Mouse (Mus musculus): ENCODE results near the gene Crtc1. TPM values are rescaled to one million over a fixed set of nuclear protein-coding genes. Genes with fewer than 3 reads are reported as not detected.

Crtc1 gene
- polyA plus RNA-seq, 1 experiment from 2014 or later, result 57.4 TPM

DNA sequence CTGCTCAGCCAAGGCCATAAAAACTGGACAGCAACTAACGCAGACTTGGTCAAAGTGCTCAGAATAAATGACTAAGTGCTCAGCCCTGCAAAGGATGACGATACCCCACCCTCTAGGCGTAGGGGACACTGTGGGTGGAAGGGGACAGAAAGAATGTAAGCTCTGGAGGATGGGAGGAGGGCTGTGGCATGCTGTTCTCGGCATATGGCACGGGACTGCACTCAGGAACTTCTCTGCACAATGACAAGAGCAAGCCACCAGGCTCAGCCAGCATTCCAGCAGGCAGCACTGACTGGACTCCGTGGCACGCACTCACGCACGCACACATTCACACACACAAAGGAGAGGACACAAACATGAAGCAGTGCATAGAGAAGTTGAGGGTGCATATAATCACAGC is 21.2 kb upstream of the Crtc1 start:
- Histone ChIP-seq H3K4me3 (no peak overlapping the region), H3K4me2 (no peak overlapping the region), H3K4me1 (replicated peaks) (0 out of 2 replicates have a peak, but pooled peaks cover 6% of the 10 kb centered on the region), H3K27me3 (no peaks in the 10 kb centered on the region), H3K27ac (replicated peaks) (no peak overlapping the region), H3K36me3 (no peaks in the 10 kb centered on the region), H3K9me3 (no peaks in the 10 kb centered on the region), H3K9ac (no peak overlapping the region)
- ATAC-seq (ENCODE audit: low FRiP score, low read depth), result no peak
- WGBS, result 75% methylated on average over 9 of the region's 9 CpGs

DNA sequence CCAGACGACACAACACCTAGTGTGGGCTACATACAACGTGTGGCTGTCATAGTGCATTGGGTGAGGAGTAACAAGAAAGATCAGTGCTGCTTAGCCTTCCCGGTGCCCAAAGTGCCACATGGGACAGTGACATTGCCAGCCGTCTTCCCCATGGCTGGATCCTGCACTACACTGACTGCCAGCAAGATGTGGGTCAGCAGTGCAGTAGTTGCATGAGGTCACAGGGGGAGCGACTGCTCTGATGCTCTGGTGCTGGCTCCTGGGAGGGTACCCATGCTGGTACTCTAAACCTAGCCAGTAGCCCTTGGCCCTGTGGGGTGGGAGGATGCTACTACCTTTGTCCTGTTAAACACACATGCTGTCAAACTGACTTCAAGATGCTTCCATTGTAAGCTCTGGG is 20.8 kb upstream of the Crtc1 start:
- WGBS, result 93% methylated on average over 5 of the region's 5 CpGs
- Histone ChIP-seq H3K4me1 (replicated peaks) (0 out of 2 replicates have a peak, but pooled peaks cover 6% of the 10 kb centered on the region), H3K9me3 (no peaks in the 10 kb centered on the region), H3K27me3 (no peaks in the 10 kb centered on the region), H3K27ac (replicated peaks) (no peak overlapping the region), H3K9ac (no peak overlapping the region), H3K36me3 (no peaks in the 10 kb centered on the region), H3K4me3 (no peak overlapping the region), H3K4me2 (no peak overlapping the region)
- ATAC-seq (ENCODE audit: low FRiP score, low read depth), result no peak

DNA sequence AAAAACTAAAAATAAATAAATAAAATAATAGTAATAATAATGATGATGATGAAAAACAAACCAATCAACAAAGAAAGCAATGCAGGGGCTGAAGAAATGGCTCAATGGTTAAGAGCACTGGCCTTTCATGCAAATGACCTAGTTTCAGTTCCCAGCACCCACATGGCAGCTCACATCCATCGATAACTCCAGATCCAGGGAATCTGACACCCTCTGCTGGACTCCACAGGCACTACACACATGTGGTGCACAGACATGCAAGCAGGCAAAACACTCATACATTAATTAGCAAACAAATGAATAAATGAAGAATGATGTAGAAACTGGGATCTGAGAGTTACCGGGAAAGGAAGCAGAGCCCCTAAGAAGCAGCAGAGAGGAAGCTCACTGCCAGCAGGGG is 20.3 kb upstream of the Crtc1 start:
- Histone ChIP-seq H3K27me3 (no peaks in the 10 kb centered on the region), H3K4me3 (no peak overlapping the region), H3K36me3 (no peaks in the 10 kb centered on the region), H3K27ac (replicated peaks) (no peak overlapping the region), H3K4me2 (no peak overlapping the region), H3K9ac (no peak overlapping the region), H3K4me1 (replicated peaks) (0 out of 2 replicates have a peak, but pooled peaks cover 6% of the 10 kb centered on the region), H3K9me3 (no peaks in the 10 kb centered on the region)
- WGBS, result 92% methylated on average over 2 of the region's 2 CpGs
- ATAC-seq (ENCODE audit: low FRiP score, low read depth), result no peak

DNA sequence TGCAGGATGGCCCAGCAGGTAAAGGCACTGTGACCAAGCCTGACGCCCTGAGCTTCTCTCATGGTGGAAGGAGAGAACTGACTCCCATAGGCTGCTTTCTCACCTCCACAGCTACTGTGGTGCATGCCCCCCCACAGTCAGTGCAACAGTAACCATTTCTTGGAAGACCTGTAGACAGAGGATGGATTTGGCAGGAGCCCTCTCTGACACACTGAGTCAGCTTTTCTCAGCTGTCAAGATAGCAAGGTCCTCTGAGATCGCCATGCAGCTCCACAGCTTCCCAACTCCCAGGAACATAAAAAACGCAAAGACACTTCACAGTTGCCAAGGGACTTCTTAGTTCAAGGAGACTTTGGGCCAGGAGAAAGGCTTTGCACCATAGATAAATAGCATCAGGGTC is 19.1 kb upstream of the Crtc1 start:
- Histone ChIP-seq H3K9me3 (no peaks in the 10 kb centered on the region), H3K36me3 (no peaks in the 10 kb centered on the region), H3K27me3 (no peaks in the 10 kb centered on the region), H3K4me1 (replicated peaks) (0 out of 2 replicates have a peak, but pooled peaks cover 3% of the 10 kb centered on the region), H3K4me2 (no peak overlapping the region), H3K27ac (replicated peaks) (no peak overlapping the region), H3K9ac (no peak overlapping the region), H3K4me3 (no peak overlapping the region)
- no peak for ATAC-seq (ENCODE audit: low FRiP score, low read depth)
- 88% methylated on average over 3 of the region's 3 CpGs for WGBS

DNA sequence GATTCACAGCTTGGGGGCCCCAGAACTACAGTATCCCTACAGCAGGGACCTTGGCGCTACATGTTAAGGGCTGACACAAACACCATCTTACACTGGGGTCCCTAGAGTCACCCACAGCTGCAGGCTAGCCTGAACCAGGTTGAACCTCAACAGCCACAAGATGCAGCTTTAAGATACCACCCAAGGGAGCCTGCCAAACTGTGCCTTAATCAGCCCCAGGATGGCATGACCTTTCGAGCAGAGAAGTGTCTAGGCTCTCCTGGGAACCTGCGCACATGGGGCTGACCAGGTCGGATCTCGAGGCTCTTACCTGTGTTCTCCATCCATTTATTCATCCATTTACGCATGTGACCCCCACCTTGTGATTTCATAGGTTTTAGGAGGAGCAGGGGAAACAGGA is 18.5 kb upstream of the Crtc1 start:
- no peak for ATAC-seq (ENCODE audit: low FRiP score, low read depth)
- no peaks in the 10 kb centered on the region for H3K27me3 ChIP-seq
- no peaks in the 10 kb centered on the region for H3K4me1 ChIP-seq (replicated peaks)
- H3K36me3 ChIP-seq, result no peaks in the 10 kb centered on the region
- H3K27ac ChIP-seq (replicated peaks), result no peak overlapping the region
- H3K4me2 ChIP-seq, result no peak overlapping the region
- no peak overlapping the region for H3K9ac ChIP-seq
- H3K9me3 ChIP-seq, result no peaks in the 10 kb centered on the region
- no peak overlapping the region for H3K4me3 ChIP-seq
- 89% methylated on average over 6 of the region's 6 CpGs for WGBS

DNA sequence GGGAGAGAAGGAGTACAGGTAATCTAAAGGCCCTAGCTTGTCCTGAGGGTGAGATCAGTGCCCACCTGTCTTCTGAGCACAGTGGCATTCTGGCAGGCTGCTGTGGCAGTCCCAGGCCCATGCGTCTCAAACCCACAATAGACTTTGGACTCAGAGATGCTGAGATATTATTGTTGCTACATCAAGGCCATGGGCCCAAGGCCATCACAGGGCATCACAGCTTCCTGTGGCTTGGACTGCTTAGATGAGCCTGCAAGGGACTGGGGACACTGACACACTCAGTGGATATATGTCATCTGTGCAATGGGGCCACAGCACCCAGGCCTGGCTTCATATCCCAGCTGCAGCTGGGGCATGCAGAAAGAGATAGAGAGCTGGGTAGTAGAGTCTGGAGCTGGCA is 17.6 kb upstream of the Crtc1 start:
- no peaks in the 10 kb centered on the region for H3K4me1 ChIP-seq (replicated peaks)
- ATAC-seq (ENCODE audit: low FRiP score, low read depth), result no peak
- H3K4me2 ChIP-seq, result no peak overlapping the region
- H3K27ac ChIP-seq (replicated peaks), result no peak overlapping the region
- H3K36me3 ChIP-seq, result peaks cover 6% of the 10 kb centered on the region
- H3K9ac ChIP-seq, result no peak overlapping the region
- H3K9me3 ChIP-seq, result no peaks in the 10 kb centered on the region
- WGBS, result 90% methylated on average over 1 of the region's 1 CpGs
- H3K4me3 ChIP-seq, result no peak overlapping the region
- no peaks in the 10 kb centered on the region for H3K27me3 ChIP-seq

DNA sequence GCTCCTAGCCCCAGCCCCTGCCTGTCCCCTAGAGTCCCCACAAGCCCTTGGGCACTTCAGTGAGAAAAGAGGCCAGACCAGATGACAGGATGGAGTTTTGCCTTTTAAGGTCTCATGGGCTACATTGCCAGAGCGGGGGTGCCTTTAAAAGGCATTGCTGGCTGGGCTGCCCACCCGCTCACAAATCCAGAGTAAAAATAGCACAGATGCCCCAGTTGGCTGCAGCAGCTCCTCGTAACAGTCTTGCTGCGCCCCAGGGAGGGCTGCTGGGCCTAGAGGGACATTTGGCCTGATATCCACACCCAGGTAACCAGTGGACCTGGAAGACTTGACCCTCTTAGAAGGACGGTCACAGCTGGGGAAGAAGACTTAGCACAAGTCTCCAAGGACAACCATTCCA is 14.5 kb upstream of the Crtc1 start:
- H3K9ac ChIP-seq, result no peak overlapping the region

DNA sequence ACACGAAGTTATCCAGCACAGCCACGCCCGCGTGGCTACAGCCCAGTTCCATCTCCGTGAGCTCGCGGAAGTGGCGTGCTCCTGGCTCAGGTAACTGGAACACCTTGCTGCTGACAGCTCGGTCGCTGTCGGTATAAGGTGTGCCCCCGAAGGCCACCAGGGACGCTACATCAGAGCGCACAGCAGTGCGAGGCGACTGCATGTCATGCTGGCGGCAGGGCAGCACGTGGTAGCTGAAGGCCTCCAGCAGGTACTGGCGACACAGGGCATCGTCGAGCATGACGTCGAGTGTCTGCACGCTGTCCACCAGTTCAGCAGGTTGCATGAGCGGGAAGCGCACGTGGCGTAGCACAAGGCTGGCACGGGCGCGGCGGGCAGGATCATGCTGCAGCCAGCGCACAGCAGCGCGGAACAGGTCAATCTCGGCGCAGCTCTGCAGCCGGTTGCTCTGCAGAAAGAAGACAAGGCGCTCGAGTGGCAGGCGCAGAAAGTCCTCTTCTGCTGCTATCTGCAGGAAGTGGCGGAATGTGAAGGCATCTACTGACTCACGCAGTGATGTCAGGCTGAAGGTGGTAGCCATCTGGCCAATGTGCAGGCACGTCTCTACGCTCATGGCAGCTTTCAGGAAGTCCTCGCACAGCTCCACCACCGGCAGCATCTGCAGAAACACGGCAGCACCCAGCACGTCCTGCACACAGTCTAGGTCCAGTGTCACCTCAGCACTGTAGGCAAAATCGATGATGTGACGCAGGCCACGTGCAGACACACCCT is 13.0 kb upstream of the Crtc1 start:
- Histone ChIP-seq H3K9me3 (no peaks in the 10 kb centered on the region), H3K4me3 (no peak overlapping the region), H3K27ac (replicated peaks) (no peak overlapping the region), H3K4me1 (replicated peaks) (peaks cover 11% of the 10 kb centered on the region; the same call in 1 of the 2 replicates), H3K36me3 (peaks cover 23% of the 10 kb centered on the region), H3K27me3 (no peaks in the 10 kb centered on the region), H3K9ac (no peak overlapping the region), H3K4me2 (no peak overlapping the region)
- 65% methylated on average over 52 of the region's 52 CpGs for WGBS
- ATAC-seq (ENCODE audit: low FRiP score, low read depth), result no peak

More for the DNA sequence above, 14.5 kb upstream of the Crtc1 start:
- Histone ChIP-seq H3K36me3 (peaks cover 23% of the 10 kb centered on the region), H3K27me3 (no peaks in the 10 kb centered on the region), H3K4me1 (replicated peaks) (no peaks in the 10 kb centered on the region), H3K4me2 (no peak overlapping the region), H3K27ac (replicated peaks) (no peak overlapping the region), H3K4me3 (no peak overlapping the region), H3K9me3 (no peaks in the 10 kb centered on the region)
- no peak for ATAC-seq (ENCODE audit: low FRiP score, low read depth)
- 90% methylated on average over 5 of the region's 5 CpGs for WGBS

DNA sequence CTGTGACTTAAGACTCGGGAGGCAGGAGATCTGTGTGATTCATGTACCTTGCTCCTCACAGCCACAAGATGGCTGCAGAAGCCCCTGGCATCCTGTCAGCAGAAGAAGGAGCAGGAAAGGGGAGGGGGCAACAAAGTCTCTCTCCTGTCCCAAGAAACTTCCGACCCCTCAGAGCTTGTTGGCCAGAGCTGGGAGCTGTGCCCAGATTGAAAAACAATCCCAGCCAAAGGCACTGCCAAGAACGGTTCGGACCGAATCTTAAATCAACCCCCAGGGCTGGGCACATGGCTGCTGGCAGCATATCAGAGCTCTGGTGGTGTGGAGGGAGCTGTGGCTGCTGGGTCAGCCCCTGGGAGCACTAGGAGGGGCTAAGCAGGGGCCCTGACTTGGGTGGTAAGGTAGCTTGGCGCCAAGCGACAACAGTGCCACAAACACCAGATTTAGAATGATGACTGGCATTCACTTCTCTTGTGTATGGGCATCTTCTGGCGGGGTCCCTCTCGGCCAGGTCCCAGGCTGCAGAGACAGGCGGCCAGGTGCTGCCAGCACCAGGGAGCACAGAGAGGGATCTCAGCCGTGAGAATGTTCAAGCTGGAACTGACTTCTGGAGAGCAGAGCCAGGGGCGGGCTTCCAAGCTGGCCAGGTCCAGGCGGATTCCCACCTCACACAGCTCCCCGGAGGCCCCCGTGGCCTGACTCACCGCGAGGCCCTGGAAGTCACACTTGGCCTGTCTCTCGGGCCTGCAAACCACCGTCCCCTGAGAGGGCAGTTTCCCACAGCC is 8.5 kb upstream of the Crtc1 start:
- no peak overlapping the region for H3K4me3 ChIP-seq
- H3K27ac ChIP-seq (replicated peaks), result peak overlapping the region; percentile 72
- no peak overlapping the region for H3K4me2 ChIP-seq
- H3K9ac ChIP-seq, result no peak overlapping the region
- 66% methylated on average over 19 of the region's 19 CpGs for WGBS
- H3K9me3 ChIP-seq, result no peaks in the 10 kb centered on the region
- H3K36me3 ChIP-seq, result peaks cover 23% of the 10 kb centered on the region
- H3K27me3 ChIP-seq, result no peaks in the 10 kb centered on the region
- peaks cover 11% of the 10 kb centered on the region; the same call in 1 of the 2 replicates for H3K4me1 ChIP-seq (replicated peaks)
- ATAC-seq (ENCODE audit: low FRiP score, low read depth), result peak; percentile 86

DNA sequence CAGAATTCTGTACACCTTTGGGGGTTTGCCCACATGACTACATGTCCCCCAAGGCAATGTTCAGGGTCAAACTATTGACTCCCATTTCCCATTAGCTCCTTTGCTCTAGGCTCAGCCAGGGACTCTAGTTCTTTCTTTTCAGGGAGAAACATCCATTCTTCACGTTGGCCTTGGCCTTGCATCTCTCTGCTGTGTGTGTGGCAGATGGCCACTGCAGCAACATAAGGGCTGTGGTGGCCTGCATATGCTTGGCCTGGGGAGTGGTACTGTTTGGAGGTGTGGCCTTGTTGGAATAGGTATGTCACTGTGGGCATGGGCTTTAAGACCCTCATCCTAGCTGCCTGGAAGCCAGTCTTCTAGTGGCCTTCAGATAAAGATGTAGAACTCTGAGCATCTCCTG is 6.6 kb upstream of the Crtc1 start:
- no peak overlapping the region for H3K4me3 ChIP-seq
- H3K27me3 ChIP-seq, result no peaks in the 10 kb centered on the region
- no peak for ATAC-seq (ENCODE audit: low FRiP score, low read depth)
- peaks cover 11% of the 10 kb centered on the region; the same call in 1 of the 2 replicates for H3K4me1 ChIP-seq (replicated peaks)
- no peaks in the 10 kb centered on the region for H3K9me3 ChIP-seq
- WGBS, result 45% methylated on average over 1 of the region's 1 CpGs
- H3K36me3 ChIP-seq, result peaks cover 6% of the 10 kb centered on the region; the same call in 1 of the 2 replicates
- H3K4me2 ChIP-seq, result no peak overlapping the region
- no peak overlapping the region for H3K27ac ChIP-seq (replicated peaks)
- no peak overlapping the region for H3K9ac ChIP-seq

DNA sequence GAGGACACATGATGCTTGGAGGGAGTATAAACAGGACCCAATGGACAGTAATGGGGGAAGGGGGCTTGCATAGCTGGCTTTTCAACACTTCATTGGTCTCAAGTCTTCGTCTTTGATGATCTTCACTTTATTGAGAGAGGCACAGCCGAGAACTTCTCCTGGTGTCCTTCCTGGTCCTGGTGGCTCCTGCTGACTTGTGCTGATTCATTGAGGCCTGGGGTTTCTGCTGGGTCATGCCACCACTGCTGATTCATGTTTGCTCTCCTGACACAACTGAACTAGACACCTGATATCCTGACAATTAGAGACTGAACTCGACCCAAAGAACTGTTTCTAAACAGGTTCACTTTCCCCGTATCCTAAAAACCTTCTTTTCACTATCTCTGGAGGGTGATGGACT is 3.9 kb upstream of the Crtc1 start:
- H3K27ac ChIP-seq (replicated peaks), result no peak overlapping the region
- no peaks in the 10 kb centered on the region for H3K36me3 ChIP-seq
- peaks cover 18% of the 10 kb centered on the region for H3K4me1 ChIP-seq (replicated peaks)
- no peaks in the 10 kb centered on the region for H3K27me3 ChIP-seq
- H3K4me3 ChIP-seq, result no peak overlapping the region
- no peaks in the 10 kb centered on the region for H3K9me3 ChIP-seq
- WGBS, result 85% methylated on average over 4 of the region's 4 CpGs
- no peak overlapping the region for H3K4me2 ChIP-seq
- H3K9ac ChIP-seq, result no peak overlapping the region
- no peak for ATAC-seq (ENCODE audit: low FRiP score, low read depth)

DNA sequence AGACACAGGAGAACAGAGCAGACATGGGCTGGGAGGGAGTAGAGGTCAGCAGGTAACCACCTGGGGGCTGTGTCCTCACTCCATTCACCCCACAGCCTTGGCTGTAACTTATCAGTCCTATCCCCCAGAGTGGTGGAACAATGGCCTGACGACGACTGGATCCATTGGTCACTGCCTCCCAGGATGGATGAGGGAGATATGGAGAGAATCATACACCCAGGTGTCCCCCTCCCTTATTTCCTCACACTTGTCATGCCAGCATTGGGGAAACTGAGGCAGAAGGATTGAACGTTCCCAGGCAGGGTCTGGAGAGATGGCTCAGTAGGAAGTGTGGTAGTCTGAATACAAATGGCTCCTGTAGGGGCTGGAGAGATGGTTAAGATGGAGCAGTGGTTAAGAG is 2.2 kb upstream of the Crtc1 start:
- no peak for ATAC-seq (ENCODE audit: low FRiP score, low read depth)
- no peak overlapping the region for H3K4me2 ChIP-seq
- 73% methylated on average over 3 of the region's 3 CpGs for WGBS
- no peak overlapping the region for H3K4me3 ChIP-seq
- H3K27ac ChIP-seq (replicated peaks), result no peak overlapping the region
- peaks cover 28% of the 10 kb centered on the region for H3K4me1 ChIP-seq (replicated peaks)
- no peaks in the 10 kb centered on the region for H3K27me3 ChIP-seq
- H3K36me3 ChIP-seq, result no peaks in the 10 kb centered on the region
- H3K9me3 ChIP-seq, result no peaks in the 10 kb centered on the region
- H3K9ac ChIP-seq, result no peak overlapping the region
